Mouse (Mus musculus): ENCODE results near the gene Ube2o.

Gene Ube2o

GRCm38 (mm10) chr11:116579280-116579679 lies 2.0 kb downstream of the Ube2o start:
- DNase-seq, result no peak

- no peak for DNase-seq
These were observed 5.9 kb downstream of the Ube2o start for GRCm38 (mm10) chr11:116575396-116575795.

GRCm38 (mm10) chr11:116574982-116575381 lies 6.3 kb downstream of the Ube2o start:
- no peak for DNase-seq

- no peak for DNase-seq
These were observed 6.8 kb downstream of the Ube2o start for GRCm38 (mm10) chr11:116574486-116574885.

- peak in 1 of 2 experiments; percentile 19 for DNase-seq
These were observed 8.3 kb downstream of the Ube2o start for GRCm38 (mm10) chr11:116572756-116573543.

- no peak for DNase-seq
These were observed 9.2 kb downstream of the Ube2o start for GRCm38 (mm10) chr11:116571767-116572679.

- DNase-seq, result no peak
These were observed 10.4 kb downstream of the Ube2o start for GRCm38 (mm10) chr11:116570821-116571220.

- DNase-seq, result no peak
These were observed 13.7 kb downstream of the Ube2o start for GRCm38 (mm10) chr11:116567531-116567930.

GRCm38 (mm10) chr11:116565283-116566041 lies 15.8 kb downstream of the Ube2o start:
- DNase-seq, result no peak

GRCm38 (mm10) chr11:116556308-116556707 lies 24.9 kb downstream of the Ube2o start:
- DNase-seq, result no peak

GRCm38 (mm10) chr11:116555572-116555971 lies 25.7 kb downstream of the Ube2o start:
- no peak for DNase-seq

- DNase-seq, result peak; percentile 38 to 67
These were observed 26.9 kb downstream of the Ube2o start for GRCm38 (mm10) chr11:116554171-116554878.

GRCm38 (mm10) chr11:116552194-116552593 lies 29.1 kb downstream of the Ube2o start:
- no peak for DNase-seq

GRCm38 (mm10) chr11:116550748-116551147 lies 30.5 kb downstream of the Ube2o start:
- DNase-seq, result peak in 1 of 2 experiments; percentile 49

- DNase-seq, result no peak
These were observed 31.8 kb downstream of the Ube2o start for GRCm38 (mm10) chr11:116549273-116550038.

GRCm38 (mm10) chr11:116548780-116549179 lies 32.5 kb downstream of the Ube2o start:
- no peak for DNase-seq

GRCm38 (mm10) chr11:116547296-116548060 lies 33.8 kb downstream of the Ube2o start:
- DNase-seq, result peak; percentile 28 to 39

GRCm38 (mm10) chr11:116543110-116543509 lies 38.1 kb downstream of the Ube2o start:
- DNase-seq, result peak; percentile 69 to 76

GRCm38 (mm10) chr11:116541183-116541582 lies 40.1 kb downstream of the Ube2o start:
- no peak for DNase-seq

GRCm38 (mm10) chr11:116538142-116538735 lies 43.0 kb downstream of the Ube2o start:
- no peak for DNase-seq

Measured in kidney, postnatal 4 days (tissue).